Mouse (Mus musculus) central nervous system, embryonic 14 days (tissue): ENCODE data around the gene Dnm1l. TPM values are rescaled to one million over a fixed set of nuclear protein-coding genes. Genes with fewer than 3 reads are reported as not detected.

Experiments used
- polyA plus RNA-seq: library from polyadenylated mRNA; depleted of rRNA; stranded (reverse); fragments of >200 nt; gene quantifications from 2 replicates; pipeline ENCODE4 v1.2.3, GENCODE M21; 2012; rRNA removed

The Dnm1l gene
- polyA plus RNA-seq, result 76.9 and 78.8 TPM in 2 replicates

DNA sequence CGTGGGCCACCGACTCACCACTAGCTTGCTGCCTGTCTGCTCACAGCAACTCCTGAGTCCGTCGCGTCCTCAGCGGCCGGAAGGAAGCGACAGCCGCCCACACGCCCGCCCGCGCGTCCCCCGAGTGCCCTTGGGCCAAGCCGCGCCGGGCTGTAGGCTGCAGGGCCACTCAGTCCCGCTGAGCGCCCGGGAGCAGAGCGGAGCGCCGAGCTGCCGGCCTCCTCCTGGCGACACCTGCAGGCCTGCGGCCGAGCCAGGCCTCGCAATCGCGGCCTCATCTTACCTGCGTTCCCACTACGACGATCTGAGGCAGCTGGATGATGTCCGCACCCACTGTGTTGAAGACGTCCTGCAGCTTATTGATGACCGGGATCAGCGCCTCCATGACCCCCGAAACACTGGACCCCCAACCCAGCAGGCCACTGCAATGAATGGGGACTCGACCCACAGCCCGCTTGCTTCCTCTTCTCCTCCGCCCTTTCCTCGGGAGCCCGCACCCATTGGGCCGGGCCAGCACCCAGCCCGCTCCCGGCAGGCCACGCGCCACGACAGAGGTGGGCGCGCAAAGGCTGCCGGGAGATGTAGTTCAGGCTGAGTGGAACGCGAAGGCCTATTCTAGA is at the start of gene Dnm1l:
Dnm1l (minus strand) TSS at position 479 of the 620 bp plus-strand sequence.

DNA sequence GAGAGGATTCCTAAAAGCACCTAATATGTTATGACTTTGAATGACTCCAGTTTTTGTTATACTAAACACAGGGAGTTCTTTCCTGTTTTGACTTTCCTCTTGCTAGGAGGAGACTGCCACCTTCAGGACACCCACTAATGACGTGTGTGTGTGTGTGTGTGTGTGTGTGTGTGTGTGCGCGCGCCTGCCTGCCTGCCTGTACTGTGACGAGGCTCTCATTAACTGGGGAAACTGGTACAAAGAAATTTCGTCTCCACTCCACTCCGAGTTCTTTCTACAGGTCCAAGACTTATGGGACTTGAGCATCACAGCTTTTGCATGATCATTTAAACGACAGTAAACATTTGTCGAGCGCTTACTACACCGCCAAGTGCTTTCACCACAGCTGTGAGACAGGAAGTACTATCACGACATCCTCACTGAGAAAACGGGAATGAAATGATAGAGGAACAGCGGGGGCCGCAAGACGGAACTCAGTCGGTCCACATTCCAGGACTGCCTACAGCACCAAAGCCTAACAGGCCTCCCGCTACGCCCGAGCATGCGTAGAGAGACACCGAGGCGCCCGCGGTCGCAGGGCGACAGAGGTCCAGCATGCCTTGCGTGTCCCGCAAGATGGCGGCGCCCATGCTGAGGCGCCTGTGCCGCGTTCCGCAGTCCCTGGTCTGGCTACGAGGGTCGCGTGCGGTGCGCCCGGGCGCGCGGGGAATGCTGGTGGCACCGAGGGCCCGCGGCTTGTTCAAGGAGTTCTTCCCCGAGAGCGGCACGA is 56.2 kb downstream of the Dnm1l start, which contains the start of gene Yars2:
Yars2 (plus strand) TSS at position 597 of the 769 bp plus-strand sequence.

Other genes with a start within 250 kb of the Dnm1l start
- gene Pkp2, start 145.6 kb downstream of the Dnm1l start, polyA plus RNA-seq, result 1.3 and 1.6 TPM in 2 replicates
- 25.1 and 26.3 TPM in 2 replicates for gene Yars2, start 56.0 kb downstream of the Dnm1l start, polyA plus RNA-seq
- 10.6 and 14.1 TPM in 2 replicates for gene Fgd4, start 241.6 kb upstream of the Dnm1l start, polyA plus RNA-seq